Mouse (Mus musculus) heart, adult 2 months (tissue): ENCODE data around the gene Vmn1r202. TPM values are rescaled to one million over a fixed set of nuclear protein-coding genes. Genes with fewer than 3 reads are reported as not detected.
"Not testable (repeated sequence)": the region's sequence is repeated elsewhere in the genome, so short reads cannot be mapped to it uniquely, and the experiment has no call there.

Experiments
- DNase-seq, 2 experiments: peaks; one replicate each; pipeline ENCODE4 v3.0.0; 2021
- H3K27ac ChIP-seq: fragments of 200-600 bp; 2 replicates; pipeline ENCODE4 v1.8.1; 2022
- H3K27me3 ChIP-seq: fragments of 200-500 bp; 2 replicates; pipeline ENCODE4 v1.6.1; 2012; ENCODE audit warnings: mild to moderate bottlenecking, low read length, inconsistent platforms, mixed read lengths; ENCODE audit not compliant: control insufficient read depth, insufficient read depth
- H3K36me3 ChIP-seq: fragments of 200-500 bp; 2 replicates; pipeline ENCODE4 v1.6.1; 2012; ENCODE audit warnings: low read length, inconsistent platforms; ENCODE audit not compliant: control insufficient read depth, insufficient read depth
- H3K4me1 ChIP-seq: fragments of 200-500 bp; 2 replicates; pipeline ENCODE4 v1.6.1; 2011; ENCODE audit warnings: low read length; ENCODE audit not compliant: control insufficient read depth, insufficient read depth
- H3K4me3 ChIP-seq: fragments of 200-600 bp; 2 replicates; pipeline ENCODE4 v1.8.1; 2022
- H3K79me2 ChIP-seq: fragments of 200-500 bp; replicated peaks from 2 replicates; pipeline ENCODE4 v1.6.1; 2012; ENCODE audit warnings: mild to moderate bottlenecking, inconsistent platforms, low read length, moderate library complexity, mixed read lengths; ENCODE audit not compliant: control insufficient read depth, insufficient read depth
- H3K9ac ChIP-seq: fragments of 200-500 bp; 2 replicates; pipeline ENCODE4 v1.6.1; 2012; ENCODE audit warnings: low read depth, mild to moderate bottlenecking, control low read depth, inconsistent platforms, low read length, mixed read lengths
- CTCF ChIP-seq: fragments of 200-600 bp; IDR thresholded peaks from 2 replicates; pipeline ENCODE4 v1.8.1; 2022; ENCODE audit warnings: antibody characterized with exemption, mild to moderate bottlenecking, moderate library complexity
- EP300 ChIP-seq: fragments of 200-500 bp; IDR thresholded peaks from 2 replicates; pipeline ENCODE4 v1.6.1; 2011; ENCODE audit warnings: low read depth, low read length, control low read depth; ENCODE audit not compliant: insufficient read depth
- POLR2A ChIP-seq: fragments of 200-500 bp; IDR thresholded peaks from 2 replicates; pipeline ENCODE4 v1.6.1; 2011; ENCODE audit warnings: mild to moderate bottlenecking, low read depth, low read length, control low read depth; ENCODE audit not compliant: insufficient read depth
- WGBS: fragments of 180-500 bp; shearing (Covaris S2); methylation state at CpG from one replicate; pipeline ENCODE4 v1.1.7; 2018; 5-methylcytosine and 5-hydroxymethylcytosine counted together
- intact Hi-C: fragments of 180-260 bp; cut with DNase I; formaldehyde crosslinking; loops from one replicate; pipeline ENCODE4 v1.15.1; 2025
- long read RNA-seq: library from polyadenylated mRNA; stranded (forward); transcript quantifications from one replicate; pipeline ENCODE4 v2.0.0, GENCODE M21; 2021
- polyA plus RNA-seq: library from polyadenylated mRNA; depleted of rRNA; stranded (reverse); fragments of >200 nt; gene quantifications from 2 replicates; pipeline ENCODE4 v1.2.3, GENCODE M21; 2012; rRNA removed
- total RNA-seq, 2 experiments: library from RNA; stranded (reverse); gene quantifications; 2 replicates each; pipeline ENCODE4 v1.2.3; 2021

The Vmn1r202 gene
- total RNA-seq (not detected), polyA plus RNA-seq (not detected in 2 replicates)
- long read RNA-seq, result 0 reads

DNA sequence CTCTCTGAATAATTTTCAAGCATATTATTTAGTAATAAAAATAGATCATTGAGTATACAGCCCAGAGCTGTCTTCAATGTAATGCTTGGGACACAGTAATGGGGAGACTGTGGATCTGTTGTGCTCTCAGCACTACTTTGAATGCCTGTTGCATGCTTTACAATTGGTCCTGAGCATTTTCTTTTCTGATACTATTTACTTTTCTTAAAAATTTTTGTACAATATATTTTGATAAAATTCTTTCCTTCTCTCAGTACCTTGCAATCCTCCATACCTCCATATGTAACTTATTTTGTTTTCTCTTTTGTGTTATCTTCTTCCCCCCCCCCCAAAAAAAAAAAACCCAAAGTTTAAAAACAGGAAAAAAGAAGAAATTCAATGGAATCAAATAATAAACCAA lies at the start of gene Vmn1r202:
Gene Vmn1r202 (minus strand): TSS at position 101 of the 400 bp plus-strand sequence.
- TF ChIP-seq EP300 (no peak), POLR2A (no peak), CTCF (no peak)
- intact Hi-C loops, result no loop called here
- no peaks in the 10 kb centered on the region for H3K27me3 ChIP-seq
- H3K9ac ChIP-seq, result no peak within 1 kb of the TSS
- no peaks in the 10 kb centered on the region for H3K36me3 ChIP-seq
- H3K27ac ChIP-seq, result no peak within 1 kb of the TSS
- no peak for DNase-seq
- H3K4me1 ChIP-seq, result no peaks in the 10 kb centered on the region
- no peaks in the 10 kb centered on the region for H3K79me2 ChIP-seq
- no peak within 1 kb of the TSS for H3K4me3 ChIP-seq

DNA sequence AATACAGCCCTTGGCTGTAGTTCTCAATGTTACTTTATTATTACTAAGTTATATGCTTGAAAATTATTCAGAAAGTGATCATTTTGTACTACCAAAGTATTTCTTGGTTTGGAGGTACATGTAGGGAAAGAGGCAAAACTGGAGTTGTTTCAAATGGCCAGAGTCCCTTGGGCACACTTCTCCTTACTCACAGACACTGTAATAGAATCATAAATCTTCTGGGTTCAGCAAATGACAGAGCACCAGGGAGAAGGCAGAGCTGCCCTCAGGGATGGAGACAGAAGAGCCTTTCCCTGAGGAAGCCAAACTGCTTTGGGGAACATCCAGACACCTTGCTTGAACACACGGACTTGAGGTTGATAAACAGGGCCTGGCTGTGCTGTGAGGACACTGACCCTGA lies 47.7 kb upstream of the Vmn1r202 start, which contains the start of gene Vmn1r204:
Gene Vmn1r204 (plus strand): TSS at position 301 of the 400 bp plus-strand sequence.
- H3K27ac ChIP-seq, H3K36me3 ChIP-seq, H3K79me2 ChIP-seq, H3K9ac ChIP-seq, H3K27me3 ChIP-seq, H3K4me3 ChIP-seq, DNase-seq, H3K4me1 ChIP-seq, intact Hi-C loops: not testable (repeated sequence)
- WGBS, result 45% methylated on average over 1 of the region's 1 CpGs

DNA sequence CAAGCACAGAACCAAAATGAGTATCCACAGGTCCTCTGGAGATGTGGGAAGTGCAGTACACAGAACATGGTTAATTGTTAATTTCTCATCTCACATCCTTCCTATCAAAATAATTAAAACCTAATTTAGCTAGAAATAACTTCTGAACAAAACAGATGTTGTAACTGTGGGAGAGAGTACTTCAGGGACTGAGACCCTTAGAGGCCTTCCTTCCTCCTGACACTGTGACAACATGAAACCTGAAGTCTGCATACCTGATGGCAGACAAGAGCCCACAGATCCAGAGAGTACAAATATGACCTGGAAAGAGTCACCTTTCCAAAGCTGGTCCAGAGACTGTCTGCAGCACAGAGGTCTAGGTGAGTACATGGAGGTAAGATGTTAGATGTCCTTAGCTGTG lies 12.6 kb upstream of the Vmn1r202 start, which contains the start of gene Vmn1r203:
Gene Vmn1r203 (plus strand): TSS at position 301 of the 400 bp plus-strand sequence.
- no peaks in the 10 kb centered on the region for H3K36me3 ChIP-seq
- TF ChIP-seq CTCF (no peak), EP300 (no peak), POLR2A (no peak)
- intact Hi-C loops, result no loop called here
- no peak for DNase-seq
- no peaks in the 10 kb centered on the region for H3K79me2 ChIP-seq
- no peak within 1 kb of the TSS for H3K4me3 ChIP-seq
- H3K9ac ChIP-seq, result no peak within 1 kb of the TSS
- H3K27ac ChIP-seq, result no peak within 1 kb of the TSS
- H3K27me3 ChIP-seq, result no peaks in the 10 kb centered on the region
- no peaks in the 10 kb centered on the region for H3K4me1 ChIP-seq

DNA sequence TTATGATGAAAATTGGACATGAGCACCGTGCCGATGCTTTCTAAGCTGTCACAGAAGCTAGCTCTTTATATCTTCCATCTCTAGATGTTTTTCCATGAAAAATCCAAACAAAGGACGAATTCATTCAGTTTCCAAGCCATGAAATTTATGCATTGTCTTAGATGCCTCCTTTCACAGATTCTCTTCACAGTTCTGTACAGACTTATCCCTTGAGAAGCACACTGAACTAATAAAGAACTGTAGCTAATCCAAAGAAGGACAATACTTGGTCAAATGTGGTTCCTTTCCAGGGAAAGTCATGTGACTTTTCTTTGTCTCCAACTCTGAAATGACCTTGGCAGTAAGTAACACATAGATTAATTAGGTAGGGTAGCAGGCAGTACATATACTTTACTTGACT lies 2.8 kb downstream of the Vmn1r202 start:
- DNase-seq, result no peak
- no peak overlapping the region for H3K9ac ChIP-seq
- TF ChIP-seq EP300 (no peak), CTCF (no peak), POLR2A (no peak)
- intact Hi-C loops, result no loop called here
- H3K4me1 ChIP-seq, result no peaks in the 10 kb centered on the region
- H3K36me3 ChIP-seq, result no peaks in the 10 kb centered on the region
- H3K27ac ChIP-seq, result no peak overlapping the region
- H3K79me2 ChIP-seq, result no peaks in the 10 kb centered on the region
- WGBS, result 67% methylated on average over 3 of the region's 3 CpGs
- no peaks in the 10 kb centered on the region for H3K27me3 ChIP-seq
- H3K4me3 ChIP-seq, result no peak overlapping the region

DNA sequence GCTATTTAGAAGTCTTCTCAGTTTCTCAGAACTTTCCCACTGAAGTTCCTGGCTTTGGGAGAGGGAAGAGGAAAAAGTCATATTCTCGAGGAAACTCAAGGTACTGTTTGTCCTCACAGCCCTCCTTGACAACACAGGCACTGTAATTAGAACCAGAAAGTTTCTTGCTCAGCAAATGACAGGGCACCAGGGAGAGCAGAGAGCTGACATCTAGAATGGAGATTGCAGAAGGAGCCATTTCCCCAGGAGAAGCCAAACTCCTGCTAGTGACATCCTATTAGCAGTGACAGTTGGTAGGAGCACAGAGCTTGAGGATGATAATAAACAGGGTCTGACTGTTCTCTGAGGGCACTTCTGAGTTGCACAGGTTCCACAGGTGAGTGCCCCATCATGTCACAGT lies 33.6 kb downstream of the Vmn1r202 start, which contains the start of gene Vmn1r201:
Gene Vmn1r201 (plus strand): TSS at position 301 of the 400 bp plus-strand sequence.
- no peak within 1 kb of the TSS for H3K27ac ChIP-seq
- H3K4me3 ChIP-seq, result no peak within 1 kb of the TSS
- TF ChIP-seq EP300 (no peak), POLR2A (no peak)
- 32% methylated on average over 1 of the region's 1 CpGs for WGBS
- DNase-seq, result no peak
- H3K9ac ChIP-seq, result no peak within 1 kb of the TSS
- H3K79me2 ChIP-seq, result no peaks in the 10 kb centered on the region
- H3K36me3 ChIP-seq, result no peaks in the 10 kb centered on the region
- H3K27me3 ChIP-seq, result no peaks in the 10 kb centered on the region
- intact Hi-C loops, result no loop called here
- H3K4me1 ChIP-seq, result no peaks in the 10 kb centered on the region

DNA sequence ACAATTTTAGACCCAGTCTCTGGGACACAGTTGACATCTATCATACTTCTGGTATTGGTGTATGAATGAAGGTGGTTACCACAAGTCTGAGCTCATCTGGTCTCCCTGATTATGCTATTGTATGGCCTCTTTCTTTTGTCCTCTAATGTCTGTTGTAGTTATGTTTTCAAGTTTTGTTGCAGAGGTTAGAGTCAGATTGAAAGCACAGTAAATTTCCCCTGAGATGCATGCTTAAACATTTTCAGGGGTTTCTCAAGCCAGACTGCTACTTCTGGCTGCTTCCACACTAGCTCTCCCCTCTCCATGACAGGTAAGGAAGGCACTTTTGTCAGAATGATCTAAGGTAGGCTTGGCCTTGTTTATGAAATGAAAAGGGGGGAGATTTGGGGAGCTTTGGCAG lies 50.0 kb downstream of the Vmn1r202 start:
- Histone ChIP-seq H3K4me3 (no peak overlapping the region), H3K4me1 (no peaks in the 10 kb centered on the region), H3K27me3 (no peaks in the 10 kb centered on the region), H3K79me2 (no peaks in the 10 kb centered on the region), H3K27ac (no peak overlapping the region), H3K9ac (no peak overlapping the region), H3K36me3 (no peaks in the 10 kb centered on the region)
- intact Hi-C loops, result no loop called here
- TF ChIP-seq POLR2A, result no peak
- TF ChIP-seq EP300, result no peak
- TF ChIP-seq CTCF, result no peak
- DNase-seq, result no peak

Other genes starting within 250 kb of the Vmn1r202 start
- not detected for gene Vmn1r195, start 234.9 kb downstream of the Vmn1r202 start, total RNA-seq
- gene Vmn1r195, start 234.9 kb downstream of the Vmn1r202 start, polyA plus RNA-seq, result not detected in 2 replicates
- not detected for gene Vmn1r196, start 215.5 kb downstream of the Vmn1r202 start, total RNA-seq
- gene Vmn1r196, start 215.5 kb downstream of the Vmn1r202 start, polyA plus RNA-seq, result not detected in 2 replicates
- not detected for gene Vmn1r197, start 180.8 kb downstream of the Vmn1r202 start, total RNA-seq
- gene Vmn1r197, start 180.8 kb downstream of the Vmn1r202 start, polyA plus RNA-seq, result not detected in 2 replicates
- gene Vmn1r198, start 155.0 kb downstream of the Vmn1r202 start, total RNA-seq, result not detected
- not detected in 2 replicates for gene Vmn1r198, start 155.0 kb downstream of the Vmn1r202 start, polyA plus RNA-seq
- gene Vmn1r199, start 125.6 kb downstream of the Vmn1r202 start, total RNA-seq, result not detected
- gene Vmn1r199, start 125.6 kb downstream of the Vmn1r202 start, polyA plus RNA-seq, result not detected in 2 replicates
- gene Vmn1r200, start 115.0 kb downstream of the Vmn1r202 start, total RNA-seq, result not detected
- gene Vmn1r200, start 115.0 kb downstream of the Vmn1r202 start, polyA plus RNA-seq, result not detected in 2 replicates
- gene Vmn1r201, start 33.5 kb downstream of the Vmn1r202 start, total RNA-seq, result not detected
- not detected in 2 replicates for gene Vmn1r201, start 33.5 kb downstream of the Vmn1r202 start, polyA plus RNA-seq
- not detected for gene Vmn1r203, start 12.7 kb upstream of the Vmn1r202 start, total RNA-seq
- not detected in 2 replicates for gene Vmn1r203, start 12.7 kb upstream of the Vmn1r202 start, polyA plus RNA-seq
- gene Vmn1r204, start 47.8 kb upstream of the Vmn1r202 start, total RNA-seq, result not detected
- not detected in 2 replicates for gene Vmn1r204, start 47.8 kb upstream of the Vmn1r202 start, polyA plus RNA-seq
- not detected for gene Vmn1r205, start 87.6 kb upstream of the Vmn1r202 start, total RNA-seq
- not detected in 2 replicates for gene Vmn1r205, start 87.6 kb upstream of the Vmn1r202 start, polyA plus RNA-seq
- gene Vmn1r206, start 118.9 kb upstream of the Vmn1r202 start, total RNA-seq, result not detected
- not detected in 2 replicates for gene Vmn1r206, start 118.9 kb upstream of the Vmn1r202 start, polyA plus RNA-seq
- not detected for gene Vmn1r207-ps, start 224.2 kb upstream of the Vmn1r202 start, total RNA-seq
- not detected in 2 replicates for gene Vmn1r207-ps, start 224.2 kb upstream of the Vmn1r202 start, polyA plus RNA-seq